Mouse (Mus musculus): ENCODE data around the gene Ccdc7b. TPM values are rescaled to one million over a fixed set of nuclear protein-coding genes. Genes with fewer than 3 reads are reported as not detected.
"Not testable (repeated sequence)": the region's sequence is repeated elsewhere in the genome, so short reads cannot be mapped to it uniquely, and the experiment has no call there.

Gene Ccdc7b
- not detected for total RNA-seq (2021)
- long read RNA-seq, experiment 1, result 0 reads
- long read RNA-seq, experiment 2, result 0 reads

- not testable (repeated sequence) for DNase-seq (ENCODE audit: low spot score in 2 of 2)
Observed at GRCm38 (mm10) chr8:129066834-129067233, at the start of gene Ccdc7b. Ccdc7b (plus strand) TSS chr8:129067134.

GRCm38 (mm10) chr8:129065417-129065816 is 1.5 kb upstream of the Ccdc7b start, which contains the start of gene Ccdc7a:
Ccdc7a (minus strand) TSS chr8:129065517.
- DNase-seq (ENCODE audit: low spot score in 2 of 2), result not testable (repeated sequence)

DNA sequence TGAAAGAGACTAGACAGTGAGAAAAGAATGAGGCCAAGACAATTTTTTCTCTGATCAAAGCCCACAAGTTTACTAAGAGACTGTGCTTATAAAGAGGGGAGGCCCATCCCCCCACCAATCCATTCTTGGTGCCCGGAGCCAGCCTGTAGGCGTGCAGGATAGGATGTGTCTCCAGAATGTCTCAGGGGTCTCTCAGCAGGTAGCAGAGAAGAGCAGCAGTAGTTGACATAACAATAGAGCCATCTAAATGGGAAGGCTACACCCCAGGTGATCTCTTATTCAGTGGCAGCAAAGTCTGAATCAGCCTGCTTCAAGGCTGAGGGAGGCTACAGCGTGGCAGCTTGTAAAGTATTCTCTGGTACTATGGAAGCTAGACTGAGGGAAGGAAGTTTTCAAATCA is 48.8 kb downstream of the Ccdc7b start:
- not testable (repeated sequence) for DNase-seq (ENCODE audit: low spot score in 2 of 2)

- DNase-seq (ENCODE audit: low spot score in 2 of 2), result no peak
Observed at GRCm38 (mm10) chr8:129131561-129131960, 64.6 kb downstream of the Ccdc7b start, which contains the start of gene Gm10999. Gm10999 (minus strand) TSS chr8:129131661.

DNA sequence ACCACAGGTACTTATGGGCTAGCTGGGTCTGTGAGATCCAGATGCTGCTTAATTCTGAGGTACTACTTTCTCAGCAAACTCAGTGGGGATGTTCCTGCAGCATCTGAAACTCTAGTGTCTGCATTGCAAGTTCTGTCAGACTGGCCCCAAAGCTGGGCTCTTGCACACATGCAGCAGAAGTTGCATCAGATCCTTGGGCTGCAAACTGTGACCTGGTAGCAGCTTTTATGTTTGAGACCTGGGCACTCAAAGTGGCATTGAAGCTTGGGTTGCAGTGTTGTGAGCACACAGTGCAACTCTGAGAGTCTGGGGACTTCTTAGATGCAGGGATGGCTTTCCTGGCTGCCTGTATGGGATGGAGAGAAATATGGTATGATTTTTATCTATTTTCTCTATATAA is 66.5 kb downstream of the Ccdc7b start:
- no peak for DNase-seq (ENCODE audit: low spot score in 2 of 2)

Other genes with a start within 250 kb of the Ccdc7b start
- not detected for gene Ccdc7a, start 1.6 kb upstream of the Ccdc7b start, total RNA-seq (2021)
- not detected for gene Gm10999, start 64.5 kb downstream of the Ccdc7b start, total RNA-seq (2021)
- 10 to 100 TPM in 1 of 2 experiments, 1 to 10 TPM in 1; 9.4 to 11.3 TPM for gene 2610044O15Rik8, start 167.3 kb downstream of the Ccdc7b start, total RNA-seq (2021)

Data from adrenal gland, adult 18-20 months (tissue).